ENCODE assay signal across 8 mouse cellular contexts in the genomic region with DNA sequence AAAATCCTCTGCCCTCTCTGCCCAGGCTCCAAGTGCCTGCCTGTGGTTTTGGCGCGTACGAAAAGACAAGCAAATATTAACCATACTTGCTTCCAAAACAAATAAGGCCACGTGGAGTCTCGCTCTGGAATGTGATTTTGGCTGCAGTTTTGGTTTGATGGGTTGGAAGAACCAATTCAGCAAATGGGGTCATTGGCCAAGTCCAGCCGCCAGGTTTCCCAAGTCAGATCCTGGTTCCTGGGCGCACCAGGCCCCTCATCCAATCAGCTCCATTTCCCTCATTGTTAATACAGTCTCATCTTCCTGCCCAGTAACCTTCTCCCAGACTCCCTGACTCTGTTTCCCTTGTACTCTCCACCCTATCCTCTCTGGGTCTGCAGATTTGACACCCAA. TPM values are rescaled to one million over a fixed set of nuclear protein-coding genes. Genes with fewer than 3 reads are reported as not detected.
DNase-seq lines count a peak whose midpoint lies in the region; ATAC-seq lines count a peak whose summit lies in the region.

No protein-coding gene starts in this region.

- H3K36me3 ChIP-seq in heart, embryonic 11.5 days (ENCODE audit: control insufficient read depth, insufficient read depth, low read length), result no peaks in the 10 kb centered on the region
- H3K36me3 ChIP-seq in midbrain, embryonic 10.5 days, result peaks cover 14% of the 10 kb centered on the region

- no peak for ATAC-seq in heart, embryonic 11.5 days (replicated peaks; ENCODE audit: insufficient number of reproducible peaks, low FRiP score, low TSS enrichment)

- peak overlapping the region; percentile 85 for H3K4me3 ChIP-seq in heart, embryonic 11.5 days (ENCODE audit: low read depth, low read length)
- H3K4me3 ChIP-seq in midbrain, embryonic 10.5 days, result peak overlapping the region; percentile 91

- no peaks in the 10 kb centered on the region for H3K9me3 ChIP-seq in heart, embryonic 11.5 days (replicated peaks; ENCODE audit: control insufficient read depth, low read length)
- no peaks in the 10 kb centered on the region for H3K9me3 ChIP-seq in midbrain, embryonic 10.5 days (replicated peaks)

- H3K27ac ChIP-seq in heart, embryonic 11.5 days (ENCODE audit: low read depth, low read length), result no peak overlapping the region
- H3K27ac ChIP-seq in midbrain, embryonic 10.5 days (replicated peaks), result peak overlapping the region; percentile 97

- 58% methylated on average over 7 of the region's 7 CpGs for WGBS in heart, embryonic 11.5 days (ENCODE audit: insufficient replicate concordance)
- 54% methylated on average over 7 of the region's 7 CpGs for WGBS in midbrain, embryonic 10.5 days

- peaks cover 15% of the 10 kb centered on the region for H3K4me1 ChIP-seq in heart, embryonic 11.5 days (ENCODE audit: control insufficient read depth, insufficient read depth, low read length)
- H3K4me1 ChIP-seq in midbrain, embryonic 10.5 days, result peaks cover 26% of the 10 kb centered on the region

- DNase-seq in layer of hippocampus, adult 11-12 months (ENCODE audit: low spot score), result peak; percentile 22
- no peak for DNase-seq in layer of hippocampus, adult 9-10 months (ENCODE audit: low spot score)
- DNase-seq in cerebellum, adult 8-10 months, result peak; percentile 38
- peak; percentile 64 for DNase-seq in kidney, postnatal 14 days
- DNase-seq in midbrain, embryonic 10.5 days (ENCODE audit: low spot score), result peak; percentile 37
- no peak for DNase-seq in urinary bladder, postnatal 36 days (ENCODE audit: low spot score in 2 of 2)
- no peak for DNase-seq in urinary bladder, adult 18-20 months (ENCODE audit: low spot score in 2 of 2)

- H3K27me3 ChIP-seq in heart, embryonic 11.5 days (ENCODE audit: control insufficient read depth, insufficient read depth, low read length), result no peaks in the 10 kb centered on the region
- H3K27me3 ChIP-seq in midbrain, embryonic 10.5 days (ENCODE audit: low read depth, poor library complexity, severe bottlenecking), result peaks cover 13% of the 10 kb centered on the region; the same call in 1 of the 2 replicates

- peak overlapping the region; percentile 96 for H3K9ac ChIP-seq in heart, embryonic 11.5 days (ENCODE audit: low read depth, low read length)

- H3K4me2 ChIP-seq in heart, embryonic 11.5 days, result peak overlapping the region; percentile 96

RNA-seq across cellular contexts. Expression of a gene that starts 0.9 kb away (rescaled TPM):
- polyA plus RNA-seq in heart, embryonic 11.5 days (2014; fragmentation: Nextera tagmentation; extraction: Ambion mirVana), result 9.7 and 11.4 TPM in 2 replicates
- 5.1 and 5.2 TPM in 2 replicates for polyA plus RNA-seq in midbrain, embryonic 10.5 days (2016; fragmentation: Nextera tagmentation; extraction: Ambion mirVana)

Comparison
In these comparisons a context has a peak if more than half of its experiments do, and no peak if none do; other contexts are left out.
1. DNase-seq: peak in layer of hippocampus, adult 11-12 months (single experiment), cerebellum, adult 8-10 months (single experiment), kidney, postnatal 14 days (single experiment) and midbrain, embryonic 10.5 days (single experiment); none in layer of hippocampus, adult 9-10 months (single experiment), urinary bladder, postnatal 36 days (0 of 2) and urinary bladder, adult 18-20 months (0 of 2).